Mouse (Mus musculus) central nervous system, embryonic 18 days (tissue): ENCODE results near the gene Cdh3. TPM values are rescaled to one million over a fixed set of nuclear protein-coding genes. Genes with fewer than 3 reads are reported as not detected.

Experiments
- polyA plus RNA-seq: library from polyadenylated mRNA; depleted of rRNA; stranded (reverse); fragments of >200 nt; gene quantifications from 2 replicates; pipeline ENCODE4 v1.2.3, GENCODE M21; 2012; rRNA removed

Cdh3 gene
- polyA plus RNA-seq: 1.0 and 1.2 TPM in 2 replicates

GRCm38 (mm10) chr8:106510365-106510975 is at the start of gene Cdh3:
Cdh3 (plus strand) TSS chr8:106510891.

DNA sequence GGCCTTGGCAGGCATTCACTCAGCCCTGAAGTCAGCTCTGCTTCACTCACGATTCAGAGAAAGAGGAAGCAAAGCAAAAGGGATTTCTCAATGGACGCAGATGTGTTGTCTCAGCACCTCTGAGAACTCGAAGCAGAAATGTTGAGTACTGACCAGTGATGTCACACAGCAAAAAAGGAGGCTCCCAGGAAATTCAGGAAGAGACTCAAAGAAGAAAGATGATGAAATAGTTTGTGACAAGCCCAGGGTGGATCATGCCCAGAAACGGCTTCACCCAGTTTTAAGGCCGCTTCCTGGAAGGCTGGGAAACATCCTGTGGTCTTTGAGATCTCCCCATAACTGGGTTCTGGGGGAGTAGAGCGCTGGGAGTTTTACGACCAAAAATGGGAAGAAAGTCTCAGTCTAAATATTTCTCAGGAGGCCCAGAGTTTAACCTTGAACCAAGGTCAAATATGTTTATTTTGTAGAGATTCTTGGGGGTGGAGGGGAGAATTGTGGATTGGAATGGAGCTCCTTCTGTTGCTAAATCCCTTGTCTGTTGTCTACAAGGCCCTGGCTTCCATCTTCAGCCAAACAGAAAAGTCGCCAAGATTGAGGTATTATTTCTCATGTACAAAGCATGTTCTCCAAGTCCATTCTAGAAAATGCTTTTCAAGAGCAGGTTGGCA is 10.5 kb upstream of the Cdh3 start, which contains the start of gene 6030452D12Rik:
Gene 6030452D12Rik (plus strand): TSS at position 505 of the 668 bp plus-strand sequence.

GRCm38 (mm10) chr8:106573168-106573567 is 62.5 kb downstream of the Cdh3 start, which contains the start of gene Gm10073:
Gm10073 (minus strand) TSS chr8:106573461.

DNA sequence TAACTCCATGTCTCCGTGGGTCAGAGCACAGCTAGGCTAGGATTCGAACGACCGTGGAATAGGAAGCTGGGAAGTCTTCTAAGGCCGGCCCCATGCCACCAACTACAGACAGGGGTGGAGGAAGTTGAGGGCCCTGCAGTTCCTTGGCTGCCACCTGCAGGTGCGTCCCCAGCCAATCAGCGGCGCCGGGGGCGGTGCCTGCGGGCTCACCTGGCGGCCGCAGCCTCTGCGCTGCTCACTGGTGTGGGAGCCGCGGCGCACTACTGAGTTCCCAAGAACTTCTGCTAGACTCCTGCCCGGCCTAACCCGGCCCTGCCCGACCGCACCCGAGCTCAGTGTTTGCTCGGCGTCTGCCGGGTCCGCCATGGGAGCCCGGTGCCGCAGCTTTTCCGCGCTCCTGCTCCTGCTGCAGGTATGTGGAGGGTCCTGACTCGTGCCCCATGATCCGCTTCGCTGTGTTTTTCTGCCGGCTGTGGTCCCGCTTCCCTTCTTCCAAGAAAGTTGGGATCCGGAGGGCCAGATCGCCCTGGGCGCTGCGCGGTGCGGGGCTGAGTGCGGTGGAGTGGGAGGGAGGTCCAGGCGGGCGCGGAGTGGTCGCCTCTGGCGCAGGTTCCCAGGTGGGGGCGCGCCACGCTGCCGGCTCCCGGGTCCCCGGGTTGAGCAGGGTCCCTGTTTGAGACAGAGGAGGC is 92.6 kb downstream of the Cdh3 start, which contains the start of gene Cdh1:
Gene Cdh1 (plus strand): TSS at position 221 of the 689 bp plus-strand sequence.

Other genes with a start within 250 kb of the Cdh3 start
- 41.4 and 48.6 TPM in 2 replicates for gene Smpd3, start 172.9 kb upstream of the Cdh3 start, polyA plus RNA-seq
- gene Zfp90, start 95.6 kb upstream of the Cdh3 start, polyA plus RNA-seq: 38.1 and 38.2 TPM in 2 replicates
- not detected in 2 replicates for gene 6030452D12Rik, start 10.4 kb upstream of the Cdh3 start, polyA plus RNA-seq
- gene Gm10073, start 62.6 kb downstream of the Cdh3 start, polyA plus RNA-seq: 12.0 and 32.2 TPM in 2 replicates
- 1.9 and 5.5 TPM in 2 replicates for gene Cdh1, start 92.5 kb downstream of the Cdh3 start, polyA plus RNA-seq
- gene Tango6, start 172.2 kb downstream of the Cdh3 start, polyA plus RNA-seq: 3.1 and 3.2 TPM in 2 replicates